Mouse (Mus musculus): ENCODE data around the gene Nudt21.

The Nudt21 gene

GRCm38 (mm10) chr8:94036944-94037524, at the start of gene Nudt21, which contains the start of gene Ogfod1:
Gene Nudt21 (minus strand): TSS chr8:94037031.
Gene Ogfod1 (plus strand): TSS chr8:94037198.
- DNase-seq (ENCODE audit: low read depth, low spot score): peak; percentile 99

- DNase-seq (ENCODE audit: low read depth, low spot score): no peak
Measured at GRCm38 (mm10) chr8:94076461-94077192, 39.8 kb upstream of the Nudt21 start.

- DNase-seq (ENCODE audit: low read depth, low spot score): no peak
Measured at GRCm38 (mm10) chr8:94068793-94069192, 32.0 kb upstream of the Nudt21 start.

GRCm38 (mm10) chr8:94066121-94066863, 29.5 kb upstream of the Nudt21 start:
- DNase-seq (ENCODE audit: low read depth, low spot score): no peak

GRCm38 (mm10) chr8:94057157-94057854, 20.5 kb upstream of the Nudt21 start:
- DNase-seq (ENCODE audit: low read depth, low spot score): peak; percentile 75

GRCm38 (mm10) chr8:94052696-94053095, 15.9 kb upstream of the Nudt21 start:
- peak; percentile 74 for DNase-seq (ENCODE audit: low read depth, low spot score)

GRCm38 (mm10) chr8:94047845-94048244, 11.0 kb upstream of the Nudt21 start:
- no peak for DNase-seq (ENCODE audit: low read depth, low spot score)

GRCm38 (mm10) chr8:94037806-94038205, 975 bp upstream of the Nudt21 start:
- DNase-seq (ENCODE audit: low read depth, low spot score): peak; percentile 24

- DNase-seq (ENCODE audit: low read depth, low spot score): peak; percentile 78
Measured at GRCm38 (mm10) chr8:94036541-94036940, 290 bp downstream of the Nudt21 start.

- DNase-seq (ENCODE audit: low read depth, low spot score): no peak
Measured at GRCm38 (mm10) chr8:94035200-94035599, 1.6 kb downstream of the Nudt21 start.

GRCm38 (mm10) chr8:94033601-94034000, 3.2 kb downstream of the Nudt21 start:
- no peak for DNase-seq (ENCODE audit: low read depth, low spot score)

GRCm38 (mm10) chr8:94029701-94030100, 7.1 kb downstream of the Nudt21 start:
- no peak for DNase-seq (ENCODE audit: low read depth, low spot score)

GRCm38 (mm10) chr8:94023916-94024315, 12.9 kb downstream of the Nudt21 start:
- no peak for DNase-seq (ENCODE audit: low read depth, low spot score)

- peak; percentile 16 for DNase-seq (ENCODE audit: low read depth, low spot score)
Measured at GRCm38 (mm10) chr8:94013026-94013612, 23.7 kb downstream of the Nudt21 start.

GRCm38 (mm10) chr8:94012013-94012951, 24.5 kb downstream of the Nudt21 start, which contains the start of gene Amfr:
Gene Amfr (minus strand): TSS chr8:94012842.
- peak; percentile 52 for DNase-seq (ENCODE audit: low read depth, low spot score)

- peak; percentile 28 for DNase-seq (ENCODE audit: low read depth, low spot score)
Measured at GRCm38 (mm10) chr8:94011076-94012012, 25.5 kb downstream of the Nudt21 start.

GRCm38 (mm10) chr8:94010101-94010705, 26.6 kb downstream of the Nudt21 start:
- no peak for DNase-seq (ENCODE audit: low read depth, low spot score)

- DNase-seq (ENCODE audit: low read depth, low spot score): no peak
Measured at GRCm38 (mm10) chr8:94009243-94009845, 27.5 kb downstream of the Nudt21 start.
